Mouse (Mus musculus) MEL (cell line): ENCODE data around the gene Mbip. TPM values are rescaled to one million over a fixed set of nuclear protein-coding genes. Genes with fewer than 3 reads are reported as not detected.

Experiments
- DNase-seq: peaks from one replicate; pipeline ENCODE4 v3.0.0; 2011; ENCODE audit warnings: low read depth, low spot score
- H3K27ac ChIP-seq: 2 replicates; pipeline ENCODE4 v1.5.1; 2012; ENCODE audit warnings: low read depth, mild to moderate bottlenecking, control low read depth, low read length, moderate library complexity; ENCODE audit not compliant: control insufficient read depth
- H3K27me3 ChIP-seq, 2 experiments: fragments of 150-350 bp in 1 of 2; sonication (generic) in 1 of 2; 2 replicates each; pipeline ENCODE4 v1.6.1; 2012; ENCODE audit warnings: low read length in 2 of 2, mild to moderate bottlenecking in 2 of 2, improper control_type of control experiment in 1 of 2, moderate library complexity in 1 of 2; ENCODE audit not compliant: insufficient read depth in 2 of 2, control insufficient read depth in 1 of 2
- H3K36me3 ChIP-seq, 2 experiments: 2 replicates each; pipeline ENCODE4 v1.6.1; 2012 to 2014; ENCODE audit warnings: low read length in 2 of 2, improper control_type of control experiment in 1 of 2, inconsistent platforms in 1 of 2, mild to moderate bottlenecking in 1 of 2; ENCODE audit not compliant: insufficient read depth in 2 of 2, control insufficient read depth in 1 of 2
- H3K4me1 ChIP-seq, 2 experiments: fragments of 150-350 bp in 1 of 2; sonication (generic) in 1 of 2; 2 replicates each; pipeline ENCODE4 v1.6.1; 2012; ENCODE audit warnings: low read length in 2 of 2, improper control_type of control experiment in 1 of 2, mild to moderate bottlenecking in 1 of 2; ENCODE audit not compliant: insufficient read depth in 2 of 2, control insufficient read depth in 1 of 2
- H3K4me3 ChIP-seq, 2 experiments: fragments of 150-350 bp in 1 of 2; sonication (generic) in 1 of 2; 2 replicates each; pipeline ENCODE4 v1.5.1; 2012; ENCODE audit warnings: low read depth in 2 of 2, low read length in 2 of 2, mild to moderate bottlenecking in 2 of 2, moderate library complexity in 2 of 2, control low read depth in 1 of 2, improper control_type of control experiment in 1 of 2; ENCODE audit not compliant: control insufficient read depth in 1 of 2, insufficient read depth in 1 of 2
- H3K79me2 ChIP-seq: 2 replicates; pipeline ENCODE4 v1.6.1; 2012; ENCODE audit warnings: mild to moderate bottlenecking, low read length, moderate library complexity; ENCODE audit not compliant: control insufficient read depth, poor library complexity, insufficient read depth
- H3K9ac ChIP-seq: 2 replicates; pipeline ENCODE4 v1.6.1; 2012; ENCODE audit warnings: low read depth, mild to moderate bottlenecking, control low read depth, low read length, moderate library complexity; ENCODE audit not compliant: control insufficient read depth, poor library complexity, severe bottlenecking
- H3K9me3 ChIP-seq: fragments of 150-350 bp; sonication (generic); replicated peaks from 2 replicates; pipeline ENCODE4 v1.6.1; 2012; ENCODE audit warnings: mild to moderate bottlenecking, low read length, improper control_type of control experiment, moderate library complexity; ENCODE audit not compliant: insufficient read depth
- BHLHE40 ChIP-seq: IDR thresholded peaks from 2 replicates; pipeline ENCODE4 v1.6.1; 2012; ENCODE audit warnings: low read depth, mild to moderate bottlenecking, inconsistent platforms, low read length, improper control_type of control experiment, borderline replicate concordance
- CHD1 ChIP-seq: IDR thresholded peaks from 2 replicates; pipeline ENCODE4 v1.6.1; 2012; ENCODE audit warnings: low read depth, mild to moderate bottlenecking, inconsistent platforms, low read length, improper control_type of control experiment
- CHD2 ChIP-seq: IDR thresholded peaks from 2 replicates; pipeline ENCODE4 v1.6.1; 2011; ENCODE audit warnings: low read length, improper control_type of control experiment
- E2F4 ChIP-seq: IDR thresholded peaks from 2 replicates; pipeline ENCODE4 v1.6.1; 2011; ENCODE audit warnings: low read depth, low read length, improper control_type of control experiment, borderline replicate concordance
- GABPA ChIP-seq: IDR thresholded peaks from 2 replicates; pipeline ENCODE4 v1.6.1; 2012; ENCODE audit warnings: low read depth, mild to moderate bottlenecking, inconsistent platforms, low read length, improper control_type of control experiment, moderate library complexity
- GATA1 ChIP-seq: IDR thresholded peaks from 2 replicates; pipeline ENCODE4 v1.6.1; 2011; ENCODE audit warnings: low read depth, low read length, improper control_type of control experiment
- HCFC1 ChIP-seq: IDR thresholded peaks from 2 replicates; pipeline ENCODE4 v1.6.1; 2012; ENCODE audit warnings: low read depth, mild to moderate bottlenecking, inconsistent platforms, low read length, improper control_type of control experiment, moderate library complexity
- KAT2A ChIP-seq: conservative IDR thresholded peaks from 2 replicates; pipeline ENCODE4 v1.6.1; 2012; ENCODE audit warnings: low read depth, low read length, improper control_type of control experiment, inconsistent platforms
- MAFK ChIP-seq: IDR thresholded peaks from 2 replicates; pipeline ENCODE4 v1.6.1; 2011; ENCODE audit warnings: low read depth, mild to moderate bottlenecking, low read length, improper control_type of control experiment, borderline replicate concordance
- MAX ChIP-seq: IDR thresholded peaks from 2 replicates; pipeline ENCODE4 v1.6.1; 2011; ENCODE audit warnings: low read length, improper control_type of control experiment
- MAZ ChIP-seq: IDR thresholded peaks from 2 replicates; pipeline ENCODE4 v1.6.1; 2012; ENCODE audit warnings: low read depth, mild to moderate bottlenecking, inconsistent platforms, low read length, improper control_type of control experiment
- MEF2A ChIP-seq: IDR thresholded peaks from 2 replicates; pipeline ENCODE4 v1.6.1; 2014; ENCODE audit warnings: low read depth, mild to moderate bottlenecking, inconsistent platforms, low read length, improper control_type of control experiment; ENCODE audit not compliant: poor library complexity, insufficient replicate concordance, severe bottlenecking; ENCODE audit errors: extremely low read depth
- MXI1 ChIP-seq: IDR thresholded peaks from 2 replicates; pipeline ENCODE4 v1.6.1; 2011; ENCODE audit warnings: mild to moderate bottlenecking, low read depth, low read length, improper control_type of control experiment
- MYB ChIP-seq: IDR thresholded peaks from 2 replicates; pipeline ENCODE4 v1.6.1; 2011; ENCODE audit warnings: mild to moderate bottlenecking, low read depth, low read length, improper control_type of control experiment
- NELFE ChIP-seq: IDR thresholded peaks from 2 replicates; pipeline ENCODE4 v1.6.1; 2011; ENCODE audit warnings: low read depth, low read length, improper control_type of control experiment
- POLR2AphosphoS2 ChIP-seq: IDR thresholded peaks from 2 replicates; pipeline ENCODE4 v1.6.1; 2011; ENCODE audit warnings: low read length, improper control_type of control experiment
- RCOR1 ChIP-seq: IDR thresholded peaks from 2 replicates; pipeline ENCODE4 v1.6.1; 2012; ENCODE audit warnings: low read depth, mild to moderate bottlenecking, inconsistent platforms, low read length, improper control_type of control experiment
- SIN3A ChIP-seq: IDR thresholded peaks from 2 replicates; pipeline ENCODE4 v1.6.1; 2012; ENCODE audit warnings: low read length, improper control_type of control experiment, inconsistent platforms
- ZC3H11A ChIP-seq: IDR thresholded peaks from 2 replicates; pipeline ENCODE4 v1.6.1; 2012; ENCODE audit warnings: low read depth, mild to moderate bottlenecking, inconsistent platforms, low read length, improper control_type of control experiment
- ZKSCAN1 ChIP-seq: IDR thresholded peaks from 2 replicates; pipeline ENCODE4 v1.6.1; 2012; ENCODE audit warnings: low read depth, mild to moderate bottlenecking, inconsistent platforms, low read length, improper control_type of control experiment, moderate library complexity
- ZMIZ1 ChIP-seq: IDR thresholded peaks from 2 replicates; pipeline ENCODE4 v1.6.1; 2012; ENCODE audit warnings: low read depth, mild to moderate bottlenecking, inconsistent platforms, low read length, improper control_type of control experiment, moderate library complexity
- ZNF384 ChIP-seq: IDR thresholded peaks from 2 replicates; pipeline ENCODE4 v1.6.1; 2012; ENCODE audit warnings: low read depth, mild to moderate bottlenecking, inconsistent platforms, low read length, improper control_type of control experiment
- polyA plus RNA-seq, 2 experiments: library from polyadenylated mRNA; stranded (reverse) in 1 of 2; unstranded in 1 of 2; fragments of >175 nt in 1 of 2; fragments of >200 nt in 1 of 2; gene quantifications; 2 replicates each; pipeline versions ENCODE4 v1.2.1 to v1.2.4; 2012; ENCODE audit warnings: low replicate concordance in 2 of 2, low read depth in 1 of 2; ENCODE audit not compliant: insufficient read length in 2 of 2, insufficient read depth in 1 of 2, missing spikeins in 1 of 2
- total RNA-seq: library from RNA; depleted of rRNA; stranded (reverse); fragments of 300-350 nt; gene quantifications from 2 replicates; pipeline ENCODE4 v1.2.3, GENCODE M21; 2012

The Mbip gene
- total and polyA plus RNA-seq, 3 experiments: 10.7 to 17.9 TPM; not detected in 1

DNA sequence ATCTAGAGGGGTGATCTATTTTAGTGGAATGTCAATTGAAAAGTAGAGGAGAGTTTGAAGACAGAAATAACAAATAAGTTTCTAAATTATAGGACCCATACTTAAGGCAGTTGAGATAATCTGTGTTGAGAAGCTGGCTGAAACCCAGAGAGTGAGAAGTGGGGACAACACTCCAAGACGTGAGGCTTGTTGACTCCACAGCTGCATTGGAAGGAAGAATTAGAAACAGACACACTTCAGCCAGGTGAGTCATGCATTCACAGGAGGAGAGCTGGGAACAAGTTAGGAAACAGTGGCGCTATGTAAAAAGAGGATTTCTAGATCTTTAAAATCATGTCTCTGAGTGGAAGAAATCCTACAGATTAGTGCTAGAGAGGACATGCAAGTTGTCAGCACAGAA, 12.2 kb downstream of the Mbip start:
- DNase-seq: no peak
- Histone ChIP-seq H3K9ac (no peak overlapping the region), H3K27ac (no peak overlapping the region), H3K79me2 (no peaks in the 10 kb centered on the region), H3K36me3 (peaks cover 0 to 6% of the 10 kb centered on the region in 2 experiments; a peak in 2 of 4 replicates), H3K9me3 (no peaks in the 10 kb centered on the region), H3K27me3 (no peaks in the 10 kb centered on the region), H3K4me3 (no peak overlapping the region), H3K4me1 (no peaks in the 10 kb centered on the region)
- TF ChIP-seq KAT2A (no peak), ZC3H11A (no peak), GATA1 (no peak), MAX (no peak), BHLHE40 (no peak), ZKSCAN1 (no peak), POLR2AphosphoS2 (no peak), MEF2A (no peak), MYB (no peak), ZNF384 (no peak), MAFK (no peak), GABPA (no peak), E2F4 (no peak), CHD1 (no peak), ZMIZ1 (no peak)

DNA sequence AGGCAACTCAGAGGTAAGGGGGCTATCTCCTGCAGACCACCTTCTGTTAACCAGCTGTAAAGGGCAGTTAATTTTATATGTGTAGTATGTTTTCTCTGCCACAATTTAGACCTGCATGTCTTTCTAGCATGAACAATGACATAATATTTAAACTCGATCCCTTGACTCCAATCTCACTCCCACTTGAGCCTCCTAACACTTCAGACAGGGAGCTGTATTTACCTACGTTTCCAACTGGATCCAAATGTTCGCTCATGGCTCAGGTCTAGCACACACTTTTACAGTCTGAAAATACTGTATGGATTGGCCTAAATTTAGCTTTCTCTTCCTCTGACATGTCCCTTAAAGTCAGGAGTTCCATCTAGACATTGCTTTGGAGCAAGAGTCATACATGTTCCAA, 13.2 kb downstream of the Mbip start:
- H3K36me3 ChIP-seq: peaks cover 0 to 6% of the 10 kb centered on the region in 2 experiments; a peak in 2 of 4 replicates
- TF ChIP-seq GATA1: no peak
- no peak for TF ChIP-seq GABPA
- TF ChIP-seq MXI1: no peak
- no peak for TF ChIP-seq RCOR1
- no peak for TF ChIP-seq ZC3H11A
- TF ChIP-seq NELFE: no peak
- no peak for TF ChIP-seq BHLHE40
- no peak for TF ChIP-seq CHD1
- no peak for TF ChIP-seq MAZ
- TF ChIP-seq MYB: no peak
- no peak for TF ChIP-seq ZMIZ1
- TF ChIP-seq HCFC1: no peak
- TF ChIP-seq KAT2A: no peak
- no peak for TF ChIP-seq CHD2
- no peak for TF ChIP-seq MAFK
- TF ChIP-seq SIN3A: no peak

More for the DNA sequence above, 13.2 kb downstream of the Mbip start:
- Histone ChIP-seq H3K27ac (no peak overlapping the region), H3K9me3 (no peaks in the 10 kb centered on the region), H3K27me3 (no peaks in the 10 kb centered on the region), H3K4me1 (no peaks in the 10 kb centered on the region), H3K9ac (no peak overlapping the region), H3K4me3 (no peak overlapping the region), H3K79me2 (no peaks in the 10 kb centered on the region)
- no peak for DNase-seq
